Mouse (Mus musculus): ENCODE measurements around the gene Emx2.

The Emx2 gene

DNA sequence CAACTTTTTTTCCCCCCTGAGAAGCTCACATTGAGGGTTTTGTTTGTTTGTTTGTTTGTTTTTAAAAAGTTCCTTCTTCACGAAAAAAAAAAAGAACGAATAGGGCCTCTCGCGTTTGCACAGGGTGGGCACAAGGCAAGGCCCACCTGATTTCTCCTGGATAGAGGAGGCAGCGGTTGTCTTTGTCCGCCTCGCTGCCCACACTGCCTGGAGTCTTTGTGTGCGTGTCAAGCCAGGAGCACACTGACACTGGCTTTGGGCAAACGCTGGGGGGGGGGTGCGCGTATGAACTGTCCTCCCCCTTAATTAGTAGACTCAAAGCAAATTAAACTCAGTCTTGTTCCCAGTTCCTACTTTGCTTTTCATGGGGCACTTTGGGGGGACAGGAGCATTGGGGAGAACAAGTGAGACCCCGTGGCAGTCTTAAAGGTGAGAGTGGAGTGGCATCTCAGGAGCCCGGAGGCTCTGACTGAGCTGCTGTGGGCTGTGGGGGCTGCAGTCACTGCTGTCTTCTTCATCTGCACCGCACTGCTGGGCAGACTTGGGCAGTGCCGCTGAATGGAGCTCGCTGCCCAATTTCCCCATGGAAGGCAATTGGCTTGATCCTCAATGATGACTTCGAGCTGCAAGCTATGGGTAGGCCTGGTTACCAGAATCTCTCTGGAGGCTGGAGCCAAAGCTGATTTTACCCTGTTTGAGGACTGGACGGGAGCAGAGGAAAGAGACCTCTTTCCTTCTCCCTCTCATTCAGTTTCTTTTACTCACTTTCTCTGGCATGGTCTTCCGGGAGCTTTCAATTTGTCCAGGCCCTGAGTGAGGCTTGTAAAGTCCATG lies 4.5 kb downstream of the Emx2 start:
- no peak for DNase-seq

- no peak for DNase-seq
These were observed 5.8 kb downstream of the Emx2 start for GRCm38 (mm10) chr19:59463842-59464443.

GRCm38 (mm10) chr19:59465281-59465680 lies 7.1 kb downstream of the Emx2 start:
- DNase-seq, result no peak

DNA sequence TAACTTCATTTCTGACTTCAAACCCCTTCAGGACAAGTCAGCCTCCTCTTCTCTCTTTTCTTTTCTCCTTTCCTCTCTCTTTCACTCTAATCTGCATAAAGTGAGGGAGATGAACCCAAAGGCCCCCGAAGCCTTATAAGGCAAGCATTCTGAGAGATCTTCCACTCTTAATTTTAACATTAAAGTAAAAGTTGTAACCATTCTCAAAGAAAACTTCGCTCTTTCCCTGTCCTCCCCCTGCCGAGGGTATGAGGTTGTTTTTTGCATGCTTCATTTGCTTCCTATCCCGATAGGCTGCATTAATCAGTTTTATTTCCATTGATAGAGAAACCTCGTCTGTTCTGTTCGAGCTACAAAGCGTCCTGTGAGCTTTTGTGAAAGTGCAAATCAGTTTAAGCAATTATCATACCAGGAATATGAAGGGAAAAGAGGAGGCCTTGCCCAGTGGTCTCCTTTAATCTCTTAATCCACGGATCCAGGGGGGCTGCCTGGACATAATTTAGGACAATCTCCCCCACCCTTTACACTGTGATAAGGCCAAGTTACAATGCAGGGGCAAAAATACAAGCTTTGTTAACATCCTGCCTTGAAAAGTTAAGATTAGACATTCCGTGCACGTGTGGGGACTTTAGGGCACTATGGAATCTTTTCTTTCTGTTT lies 7.7 kb downstream of the Emx2 start:
- no peak for DNase-seq

DNA sequence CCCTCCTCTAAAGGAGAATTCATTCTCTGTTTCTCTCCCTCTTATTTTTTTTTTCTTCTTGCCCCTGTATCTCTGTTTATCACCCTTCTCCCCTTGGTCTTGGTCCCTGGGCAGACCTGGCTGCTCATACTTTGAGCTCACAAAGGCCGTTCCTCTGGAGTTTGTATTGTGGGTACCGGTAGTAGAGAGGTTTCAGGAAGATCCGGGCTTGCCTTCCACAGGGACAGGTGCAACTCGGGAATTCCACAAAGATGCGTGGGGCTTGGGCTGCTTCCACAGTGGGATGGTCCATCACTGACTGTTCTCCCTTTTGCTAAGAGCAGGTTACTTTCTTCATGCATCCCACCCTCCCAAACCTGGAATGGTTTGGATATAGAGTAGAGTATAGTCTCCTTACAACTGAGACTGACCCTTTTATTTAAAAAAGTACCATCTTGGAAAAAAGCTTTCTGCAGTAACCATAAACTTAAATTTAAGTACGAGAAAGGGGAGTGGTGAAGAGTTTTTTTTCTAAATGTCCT lies 8.3 kb downstream of the Emx2 start:
- DNase-seq, result no peak

- no peak for DNase-seq
These were observed 8.8 kb downstream of the Emx2 start for GRCm38 (mm10) chr19:59467016-59467412.

DNA sequence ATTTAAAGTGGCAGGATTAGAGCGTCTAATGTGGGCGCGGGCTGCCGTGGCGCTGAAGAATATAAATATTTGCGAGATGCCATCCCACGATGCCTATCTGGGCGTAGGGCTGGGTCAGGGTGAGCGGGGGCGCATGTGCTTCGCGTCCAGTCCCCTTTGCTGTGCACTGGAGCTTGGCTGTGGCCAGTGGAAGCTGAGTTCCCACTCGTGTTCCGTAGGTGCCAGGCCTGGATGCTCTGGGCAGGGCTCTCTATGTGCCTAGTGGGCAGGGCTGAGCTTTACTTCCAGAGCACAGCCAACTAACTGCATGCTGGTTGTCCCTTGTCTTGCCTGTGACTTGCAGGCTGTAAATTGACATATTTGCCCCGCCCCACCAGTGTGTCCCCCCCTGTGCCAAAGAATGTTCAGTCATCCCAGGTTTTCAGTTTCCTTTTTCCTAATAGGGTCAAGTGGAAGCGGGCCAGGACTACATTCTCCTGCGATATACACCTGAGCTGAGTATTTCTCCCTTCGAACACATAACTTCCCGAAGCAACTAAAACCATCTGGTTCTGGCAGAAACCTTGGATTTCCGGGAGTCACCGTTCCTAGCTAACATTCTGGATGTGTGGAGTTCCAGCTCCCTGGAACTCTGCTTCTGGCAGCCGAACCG lies 9.4 kb downstream of the Emx2 start:
- no peak for DNase-seq

DNA sequence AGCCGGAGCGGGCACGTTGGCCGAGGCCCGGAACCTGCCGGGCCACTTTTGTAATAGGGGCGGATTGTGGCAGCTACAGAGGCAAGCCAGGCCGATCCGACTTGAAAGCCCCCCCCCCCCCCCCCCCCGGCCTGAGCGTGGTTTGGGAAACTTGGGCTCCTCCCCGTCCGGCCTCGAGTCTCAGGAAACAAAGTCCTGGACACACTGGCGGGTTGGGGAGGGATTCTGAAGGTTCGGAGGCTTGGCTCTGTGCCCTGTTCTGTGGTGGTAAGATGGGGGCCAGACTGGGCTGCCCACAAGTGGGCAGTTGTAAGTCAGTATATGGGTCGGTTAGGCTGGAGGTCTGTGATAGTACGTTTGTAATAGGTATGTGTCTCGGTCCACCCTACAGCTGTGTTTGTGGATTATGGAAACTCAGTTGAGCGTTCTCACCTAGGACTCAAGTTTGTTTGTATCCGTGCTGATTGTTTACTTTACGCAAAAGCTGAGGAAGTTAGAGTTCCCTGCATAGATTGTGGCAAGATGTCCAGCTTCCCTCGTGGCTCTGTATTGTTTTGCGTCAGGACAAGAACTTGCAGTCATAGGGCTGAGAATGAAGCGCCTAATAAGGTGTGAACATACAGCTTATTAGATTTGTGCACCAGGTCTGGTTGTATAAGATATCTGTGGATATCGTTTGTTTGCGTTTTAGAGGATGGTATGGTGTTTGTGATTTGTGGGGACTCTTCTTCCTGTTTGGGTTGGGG lies 10.1 kb downstream of the Emx2 start:
- DNase-seq, result no peak

GRCm38 (mm10) chr19:59469035-59469949 lies 11.1 kb downstream of the Emx2 start:
- DNase-seq, result no peak

DNA sequence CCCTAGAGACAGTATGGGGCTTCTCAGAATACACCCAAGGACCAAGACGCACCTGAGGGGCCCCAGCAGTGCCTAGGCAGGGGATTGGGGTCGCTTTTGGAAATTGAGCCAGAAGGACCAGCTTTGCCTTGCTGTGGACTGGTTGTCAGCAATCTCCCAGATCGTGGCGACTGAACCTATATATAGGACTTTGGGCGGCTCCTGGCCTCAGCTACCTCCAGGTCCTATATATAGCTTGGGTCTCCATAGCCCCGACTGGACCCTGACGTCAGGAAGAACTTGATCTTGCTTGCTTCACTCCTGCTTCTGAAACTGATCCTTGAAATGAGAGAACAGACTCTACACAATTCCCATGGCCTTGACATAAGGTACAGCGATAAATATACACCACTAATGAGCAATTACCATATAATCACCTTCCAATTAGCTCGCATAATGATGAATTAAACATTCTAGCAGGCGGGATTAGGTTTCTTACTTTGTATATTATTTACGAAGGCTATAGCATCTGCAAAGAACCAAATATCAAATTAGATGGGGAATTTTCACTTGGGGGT lies 12.0 kb downstream of the Emx2 start:
- DNase-seq, result no peak

GRCm38 (mm10) chr19:59470913-59471312 lies 12.7 kb downstream of the Emx2 start:
- DNase-seq, result no peak

DNA sequence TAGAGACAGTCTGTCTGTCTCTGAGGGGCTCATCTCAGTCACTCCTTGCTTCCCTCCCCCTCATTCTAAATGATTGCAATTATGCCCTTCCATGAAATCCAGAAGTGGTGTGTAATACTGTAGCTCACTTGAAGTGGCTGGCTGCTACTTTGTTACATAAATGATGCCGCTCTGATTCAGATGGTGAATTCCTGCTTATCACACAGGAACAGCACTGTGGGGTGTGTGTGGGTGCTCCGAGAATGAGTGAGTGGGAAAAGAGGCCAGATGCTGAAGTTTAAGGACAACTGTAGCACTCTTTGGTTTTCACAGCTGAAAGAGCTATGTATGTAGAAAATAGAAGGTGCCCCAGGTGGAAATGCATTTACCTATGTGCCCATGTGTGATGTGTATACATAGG lies 14.7 kb downstream of the Emx2 start:
- DNase-seq, result no peak

DNA sequence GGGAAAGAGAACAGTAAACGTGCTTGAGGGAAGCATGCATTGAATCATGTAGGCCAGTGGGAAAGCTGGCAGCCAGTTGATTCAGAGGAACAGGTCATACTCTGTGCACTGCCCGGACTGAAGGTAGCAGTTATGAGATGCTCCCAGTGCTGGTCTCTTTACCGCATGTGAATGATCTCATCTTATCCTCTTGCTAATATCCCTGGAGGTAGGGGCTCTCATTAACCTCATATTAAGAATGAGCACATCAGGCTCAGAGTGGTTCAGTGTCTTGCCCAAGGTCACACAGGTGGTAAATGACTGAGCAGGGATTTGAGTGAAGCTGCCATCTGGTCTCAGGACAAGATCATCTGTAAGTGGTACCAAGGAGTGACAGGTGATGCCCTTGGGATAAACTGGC lies 21.7 kb downstream of the Emx2 start:
- no peak for DNase-seq

DNA sequence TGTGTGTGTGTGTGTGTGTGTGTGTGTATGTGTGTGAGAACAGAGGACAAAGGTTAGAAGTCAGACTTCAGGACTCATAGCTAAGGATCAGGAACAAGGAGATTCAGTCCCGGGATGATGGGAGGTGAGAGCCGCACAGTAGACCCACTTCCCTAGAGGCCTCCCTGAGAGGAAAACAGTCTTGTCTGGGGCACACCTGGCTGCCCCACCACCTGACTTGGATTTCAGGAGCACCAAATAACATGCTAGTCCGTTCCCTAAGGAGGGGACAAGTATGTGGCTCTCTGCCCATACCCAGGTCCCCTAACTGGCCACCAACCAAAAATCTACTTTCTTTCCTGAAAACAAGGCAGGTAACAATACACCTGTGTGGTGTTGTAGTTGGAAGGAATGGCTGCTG lies 22.4 kb downstream of the Emx2 start:
- DNase-seq, result no peak

GRCm38 (mm10) chr19:59492258-59492657 lies 34.1 kb downstream of the Emx2 start:
- no peak for DNase-seq

DNA sequence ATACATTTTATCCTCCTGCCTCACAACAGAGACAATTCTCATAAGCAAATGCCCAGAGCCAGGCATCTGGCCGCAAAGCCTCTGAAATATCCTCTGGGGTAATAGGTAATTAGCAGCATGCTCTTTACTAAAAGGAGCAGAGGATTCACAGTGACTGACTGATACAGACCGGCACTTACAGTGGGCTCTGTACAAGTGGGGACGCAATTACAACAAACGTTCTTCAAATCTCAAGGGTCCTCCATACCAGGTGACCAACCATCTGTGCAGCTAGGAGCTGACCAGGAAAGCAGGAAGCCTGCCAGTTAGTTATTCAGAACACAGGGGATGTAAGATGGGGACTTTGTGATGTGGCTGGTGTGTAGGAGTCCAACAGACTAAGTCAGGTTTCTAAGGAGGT lies 38.7 kb downstream of the Emx2 start:
- no peak for DNase-seq

GRCm38 (mm10) chr19:59508896-59509295 lies 50.7 kb downstream of the Emx2 start:
- DNase-seq, result no peak

GRCm38 (mm10) chr19:59513181-59513580 lies 55.0 kb downstream of the Emx2 start:
- no peak for DNase-seq
